Comparison of ENCODE assay signal across 23 mouse cellular contexts in the genomic region with DNA sequence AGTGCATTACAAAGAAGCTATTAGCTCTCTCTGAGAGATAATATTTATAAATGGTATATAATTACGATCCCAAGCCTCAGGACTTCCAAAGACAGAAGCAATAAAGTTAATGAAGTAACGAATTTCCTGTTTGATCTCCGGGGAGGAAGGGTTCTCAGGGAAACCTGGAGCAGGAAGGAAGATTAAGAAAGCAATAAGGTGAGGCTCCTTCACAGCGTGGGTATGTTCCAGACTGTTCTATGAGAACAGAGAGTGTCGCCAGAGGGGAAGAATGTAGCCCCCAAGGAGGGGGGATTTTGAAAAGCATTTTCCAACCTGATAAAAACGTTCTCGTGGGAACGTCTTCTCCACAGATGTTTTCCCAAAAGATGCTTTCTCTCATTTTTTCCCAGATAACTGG. TPM values are rescaled to one million over a fixed set of nuclear protein-coding genes. Genes with fewer than 3 reads are reported as not detected.
A peak's percentile ranks its signal among the peaks of the same experiment; 100 is the strongest.
DNase-seq lines count a peak whose midpoint lies in the region; ATAC-seq and TF ChIP-seq lines count a peak whose summit lies in the region.
"Had no signal": no experiment of that assay in that cellular context is flagged by ENCODE, and none has a peak within 500 bp of the region (broad histone marks: within the 10 kb centered on the region; RNA-seq: fewer than 3 reads in every experiment).

No protein-coding gene starts in this region.

- intact Hi-C loops in heart, adult 2 months (cut with DNase I): no loop called here

- H3K4me2 ChIP-seq in limb, embryonic 14.5 days (replicated peaks; ENCODE audit: low read depth, low read length, severe bottlenecking): no peak overlapping the region
- H3K4me2 ChIP-seq in intestine, embryonic 14.5 days (ENCODE audit: low read length): peak overlapping the region; percentile 21; the same call in 1 of the 2 replicates
- H3K4me2 ChIP-seq in neural tube, embryonic 15.5 days: 0 out of 2 replicates have a peak overlapping the region, but pooled peaks have one; percentile 34
- H3K4me2 ChIP-seq in forebrain, embryonic 14.5 days (ENCODE audit: low read length): no peak overlapping the region
- H3K4me2 ChIP-seq: midbrain, embryonic 15.5 days had no signal

- peak overlapping the region; percentile 52 for H3K27ac ChIP-seq in heart, adult 2 months
- no peak overlapping the region for H3K27ac ChIP-seq in limb, embryonic 14.5 days (replicated peaks; ENCODE audit: low read depth, low read length)
- no peak overlapping the region for H3K27ac ChIP-seq in limb, embryonic 10.5 days
- H3K27ac ChIP-seq in intestine, embryonic 14.5 days (ENCODE audit: low read depth): peak overlapping the region; percentile 22; the same call in 1 of the 2 replicates
- no peak overlapping the region for H3K27ac ChIP-seq in neural tube, embryonic 15.5 days (replicated peaks)
- no peak overlapping the region for H3K27ac ChIP-seq in forebrain, embryonic 14.5 days (ENCODE audit: low read depth, low read length)
- H3K27ac ChIP-seq: liver, embryonic 14.5 days; macrophage; midbrain, embryonic 15.5 days had no signal

- TF ChIP-seq POLR2A in heart, adult 2 months (IDR thresholded peaks at IDR 0.05; ENCODE audit: insufficient read depth, low read depth, low read length): no peak
- TF ChIP-seq POLR2A in limb, embryonic 14.5 days (IDR thresholded peaks at IDR 0.05; ENCODE audit: borderline replicate concordance, extremely low read depth, insufficient read depth, insufficient read length): no peak

- H3K9me3 ChIP-seq in limb, embryonic 14.5 days (ENCODE audit: control insufficient read depth, low read length): no peaks in the 10 kb centered on the region
- no peaks in the 10 kb centered on the region for H3K9me3 ChIP-seq in limb, embryonic 10.5 days (replicated peaks)
- no peaks in the 10 kb centered on the region for H3K9me3 ChIP-seq in intestine, embryonic 14.5 days (ENCODE audit: control insufficient read depth, low read length)
- no peaks in the 10 kb centered on the region for H3K9me3 ChIP-seq in neural tube, embryonic 15.5 days (replicated peaks)
- H3K9me3 ChIP-seq in forebrain, embryonic 14.5 days (replicated peaks; ENCODE audit: control insufficient read depth, low read length): no peaks in the 10 kb centered on the region
- H3K9me3 ChIP-seq: midbrain, embryonic 15.5 days had no signal

- WGBS in heart, adult 2 months: 37% methylated on average over 8 of the region's 8 CpGs
- 24% methylated on average over 8 of the region's 8 CpGs for WGBS in limb, embryonic 14.5 days
- 53% methylated on average over 8 of the region's 8 CpGs for WGBS in limb, embryonic 10.5 days
- 24% methylated on average over 8 of the region's 8 CpGs for WGBS in intestine, embryonic 14.5 days
- WGBS in neural tube, embryonic 15.5 days: 41% methylated on average over 8 of the region's 8 CpGs
- 71% methylated on average over 8 of the region's 8 CpGs for WGBS in forebrain, embryonic 14.5 days

- ATAC-seq in limb, embryonic 14.5 days (ENCODE audit: low FRiP score, low read depth): peak; percentile 60; the same call in 1 of the 2 replicates
- no peak for ATAC-seq in intestine, embryonic 14.5 days (replicated peaks; ENCODE audit: low FRiP score, low TSS enrichment, low read depth)
- ATAC-seq in neural tube, embryonic 15.5 days (ENCODE audit: low FRiP score): no peak
- no peak for ATAC-seq in forebrain, embryonic 14.5 days
- ATAC-seq: forebrain, embryonic 16.5 days; hindbrain, embryonic 16.5 days; midbrain, embryonic 15.5 days; Patski had no signal

- no peaks in the 10 kb centered on the region for H3K36me3 ChIP-seq in heart, adult 2 months (ENCODE audit: control insufficient read depth, insufficient read depth, low read length)
- no peaks in the 10 kb centered on the region for H3K36me3 ChIP-seq in limb, embryonic 14.5 days (ENCODE audit: control insufficient read depth, insufficient read depth, low read length)
- no peaks in the 10 kb centered on the region for H3K36me3 ChIP-seq in limb, embryonic 10.5 days
- H3K36me3 ChIP-seq in intestine, embryonic 14.5 days (ENCODE audit: control insufficient read depth, insufficient read depth, low read length): no peaks in the 10 kb centered on the region
- H3K36me3 ChIP-seq in neural tube, embryonic 15.5 days: no peaks in the 10 kb centered on the region
- H3K36me3 ChIP-seq in forebrain, embryonic 14.5 days (ENCODE audit: control insufficient read depth, insufficient read depth, low read length): no peaks in the 10 kb centered on the region
- H3K36me3 ChIP-seq: midbrain, embryonic 15.5 days had no signal

- no peak for DNase-seq in heart, adult 2 months
- no peak for DNase-seq in heart, postnatal 4 days
- DNase-seq in limb, embryonic 14.5 days (ENCODE audit: low spot score): peak; percentile 23
- no peak for DNase-seq in limb, embryonic 10.5 days (ENCODE audit: low spot score)
- DNase-seq in intestine, embryonic 14.5 days (ENCODE audit: low spot score): no peak
- DNase-seq in forebrain, embryonic 14.5 days (ENCODE audit: low spot score): no peak
- DNase-seq: adrenal gland, postnatal 10 days; cerebellum, adult 9-10 months; cerebellum, postnatal 36 days; gastrocnemius, postnatal 10 days; heart, postnatal 14 days; kidney, adult 8-10 months; left cerebral cortex, postnatal 4 days; lung, adult 2 months; right cerebral cortex, postnatal 14 days; thymus, postnatal 14 days had no signal

- no peak overlapping the region for H3K4me3 ChIP-seq in heart, adult 2 months
- no peak overlapping the region for H3K4me3 ChIP-seq in limb, embryonic 14.5 days (replicated peaks; ENCODE audit: low read length)
- H3K4me3 ChIP-seq in limb, embryonic 10.5 days: no peak overlapping the region
- no peak overlapping the region for H3K4me3 ChIP-seq in intestine, embryonic 14.5 days (ENCODE audit: low read depth, low read length)
- no peak overlapping the region for H3K4me3 ChIP-seq in neural tube, embryonic 15.5 days (replicated peaks)
- no peak overlapping the region for H3K4me3 ChIP-seq in forebrain, embryonic 14.5 days (ENCODE audit: low read depth, low read length)
- H3K4me3 ChIP-seq: midbrain, embryonic 15.5 days had no signal

- no peaks in the 10 kb centered on the region for H3K27me3 ChIP-seq in heart, adult 2 months (ENCODE audit: control insufficient read depth, insufficient read depth, low read length)
- H3K27me3 ChIP-seq in limb, embryonic 14.5 days (ENCODE audit: control insufficient read depth, insufficient read depth, low read length): no peaks in the 10 kb centered on the region
- no peaks in the 10 kb centered on the region for H3K27me3 ChIP-seq in limb, embryonic 10.5 days (ENCODE audit: low read depth, poor library complexity, severe bottlenecking)
- H3K27me3 ChIP-seq in intestine, embryonic 14.5 days (replicated peaks; ENCODE audit: control insufficient read depth, insufficient read depth, low read length): no peaks in the 10 kb centered on the region
- no peaks in the 10 kb centered on the region for H3K27me3 ChIP-seq in neural tube, embryonic 15.5 days (replicated peaks)
- no peaks in the 10 kb centered on the region for H3K27me3 ChIP-seq in forebrain, embryonic 14.5 days (replicated peaks; ENCODE audit: control insufficient read depth, insufficient read depth, low read length)
- H3K27me3 ChIP-seq: midbrain, embryonic 15.5 days; Patski had no signal

- no peak for TF ChIP-seq EP300 in heart, adult 2 months (IDR thresholded peaks at IDR 0.05; ENCODE audit: insufficient read depth, low read depth, low read length)

- H3K79me2 ChIP-seq in heart, adult 2 months (replicated peaks; ENCODE audit: control insufficient read depth, insufficient read depth, low read length): no peaks in the 10 kb centered on the region

- H3K4me1 ChIP-seq in heart, adult 2 months (ENCODE audit: control insufficient read depth, insufficient read depth, low read length): no peaks in the 10 kb centered on the region
- 0 out of 2 replicates have a peak, but pooled peaks cover 16% of the 10 kb centered on the region for H3K4me1 ChIP-seq in limb, embryonic 14.5 days (ENCODE audit: control insufficient read depth, insufficient read depth, low read length)
- H3K4me1 ChIP-seq in limb, embryonic 10.5 days: peaks cover 11% of the 10 kb centered on the region
- H3K4me1 ChIP-seq in intestine, embryonic 14.5 days (replicated peaks; ENCODE audit: control insufficient read depth, insufficient read depth, low read length): peaks cover 19% of the 10 kb centered on the region
- peaks cover 13% of the 10 kb centered on the region for H3K4me1 ChIP-seq in neural tube, embryonic 15.5 days
- no peaks in the 10 kb centered on the region for H3K4me1 ChIP-seq in forebrain, embryonic 14.5 days (ENCODE audit: control insufficient read depth, insufficient read depth, low read length)
- H3K4me1 ChIP-seq: midbrain, embryonic 15.5 days had no signal

- no peak for TF ChIP-seq CTCF in heart, adult 2 months (IDR thresholded peaks at IDR 0.05)

- no peak overlapping the region for H3K9ac ChIP-seq in heart, adult 2 months (ENCODE audit: low read depth, low read length)
- H3K9ac ChIP-seq in limb, embryonic 14.5 days (ENCODE audit: low read depth, low read length, severe bottlenecking): no peak overlapping the region
- H3K9ac ChIP-seq in intestine, embryonic 14.5 days (ENCODE audit: low read length): no peak overlapping the region
- no peak overlapping the region for H3K9ac ChIP-seq in neural tube, embryonic 15.5 days (replicated peaks)
- no peak overlapping the region for H3K9ac ChIP-seq in forebrain, embryonic 14.5 days (ENCODE audit: low read length)
- H3K9ac ChIP-seq: liver, embryonic 14.5 days; midbrain, embryonic 15.5 days had no signal

RNA-seq across cellular contexts. Expression of a gene that starts 48.9 kb away (rescaled TPM):
- total RNA-seq in heart, adult 2 months (2021): 10 to 100 TPM; 24.0 to 30.4 TPM
- polyA plus RNA-seq in heart, adult 2 months (2012; rRNA removed): 41.7 and 57.6 TPM in 2 replicates
- 10 to 100 TPM; 33.6 to 39.4 TPM for total RNA-seq in heart, postnatal 4 days (2021)
- 104 TPM in 2 replicates for polyA plus RNA-seq in limb, embryonic 14.5 days (2012; rRNA removed)
- polyA plus RNA-seq in limb, embryonic 14.5 days (2014; fragmentation: Nextera tagmentation; extraction: Ambion mirVana): 147 and 149 TPM in 2 replicates
- polyA plus RNA-seq in limb, embryonic 10.5 days (2016; fragmentation: Nextera tagmentation; extraction: Ambion mirVana): 30.2 and 32.5 TPM in 2 replicates
- polyA plus RNA-seq in intestine, embryonic 14.5 days (2014; fragmentation: Nextera tagmentation; extraction: Ambion mirVana): 57.9 and 60.1 TPM in 2 replicates
- 13.8 and 95.4 TPM in 2 replicates for polyA plus RNA-seq in neural tube, embryonic 15.5 days (2015; fragmentation: Nextera tagmentation; extraction: Ambion mirVana)
- 17.9 and 18.8 TPM in 2 replicates for polyA plus RNA-seq in forebrain, embryonic 14.5 days (2014; fragmentation: Nextera tagmentation; extraction: Ambion mirVana)

Comparison
In these comparisons a context has a peak if more than half of its experiments do, and no peak if none do; other contexts are left out.
1. H3K27ac ChIP-seq: peak in heart, adult 2 months (single experiment) and intestine, embryonic 14.5 days (single experiment); none in limb, embryonic 14.5 days (single experiment), limb, embryonic 10.5 days (single experiment), neural tube, embryonic 15.5 days (single experiment) and forebrain, embryonic 14.5 days (single experiment).
2. H3K4me2 ChIP-seq: peak in intestine, embryonic 14.5 days (single experiment) and neural tube, embryonic 15.5 days (single experiment); none in limb, embryonic 14.5 days (single experiment) and forebrain, embryonic 14.5 days (single experiment).